Mouse (Mus musculus) G1E (cell line): ENCODE measurements around the gene Clca4b.

Experiments
- CTCF ChIP-seq: IDR thresholded peaks from 2 replicates; pipeline ENCODE4 v1.5.1; 2012; ENCODE audit warnings: low read depth, low read length, inconsistent platforms, mixed read lengths
- GATA1 ChIP-seq: IDR thresholded peaks from 2 replicates; pipeline ENCODE4 v1.6.1; 2012; ENCODE audit warnings: borderline replicate concordance, low read length, inconsistent platforms, mixed read lengths
- TAL1 ChIP-seq: conservative IDR thresholded peaks from 2 replicates; pipeline ENCODE4 v1.6.1; 2012; ENCODE audit warnings: low read depth, low read length, inconsistent platforms, mixed read lengths

DNA sequence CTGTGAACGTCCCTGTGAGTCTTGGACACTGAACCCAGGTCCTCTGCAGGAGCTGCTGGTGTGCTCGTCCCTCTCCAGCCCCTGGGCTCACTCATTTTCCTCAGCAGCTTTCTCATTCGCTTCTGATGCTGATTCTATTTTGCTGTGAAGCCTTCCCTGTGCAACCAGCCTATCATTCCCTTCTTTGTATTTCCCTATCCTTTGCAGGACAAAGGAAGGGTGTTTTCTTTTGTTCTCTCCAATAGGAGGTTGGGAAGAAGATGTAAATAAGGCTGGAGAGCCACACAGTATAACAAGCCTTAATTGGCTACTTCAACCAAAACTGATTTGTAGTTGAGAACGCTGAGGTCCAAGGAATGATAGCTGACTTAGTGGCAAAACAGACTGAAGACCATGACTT, 45.3 kb upstream of the Clca4b start:
- TF ChIP-seq GATA1: no peak
- TF ChIP-seq CTCF: no peak
- no peak for TF ChIP-seq TAL1
